ENCODE assay signal across 38 mouse cellular contexts in genomic region chr14:41069108-41069507, GRCm38 (mm10). TPM values are rescaled to one million over a fixed set of nuclear protein-coding genes. Genes with fewer than 3 reads are reported as not detected.
"Had no signal": no experiment of that assay in that cellular context is flagged by ENCODE, and none has a peak within 500 bp of the region (broad histone marks: within the 10 kb centered on the region; RNA-seq: fewer than 3 reads in every experiment).

TSS of gene Dydc2 (minus strand) at chr14:41069208.

- DNase-seq: heart, postnatal 10 days; heart, postnatal 14 days; heart, postnatal 36 days; heart, postnatal 4 days; kidney, adult 11 months; kidney, adult 18-20 months; kidney, adult 2 months; kidney, adult 8-10 months; kidney, adult 9 months; kidney, postnatal 10 days; kidney, postnatal 14 days; kidney, postnatal 25 days; kidney, postnatal 36 days; kidney, postnatal 4 days; layer of hippocampus, adult 9-11 months; layer of hippocampus, postnatal 36 days had no signal

- H3K27ac ChIP-seq: heart, embryonic 10.5 days; heart, embryonic 13.5 days; heart, embryonic 15.5 days; hindbrain, embryonic 10.5 days; hindbrain, embryonic 12.5 days; hindbrain, embryonic 13.5 days; hindbrain, embryonic 14.5 days; hindbrain, embryonic 15.5 days; hindbrain, postnatal 0 days; intestine, embryonic 15.5 days; kidney, embryonic 15.5 days; kidney, postnatal 0 days; layer of hippocampus, adult 2 months had no signal

- H3K4me3 ChIP-seq: heart, embryonic 10.5 days; heart, embryonic 12.5 days; heart, embryonic 13.5 days; heart, embryonic 15.5 days; hindbrain, embryonic 10.5 days; hindbrain, embryonic 12.5 days; hindbrain, embryonic 13.5 days; hindbrain, embryonic 15.5 days; intestine, embryonic 15.5 days; kidney, embryonic 15.5 days; layer of hippocampus, adult 2 months had no signal

- H3K27me3 ChIP-seq: heart, embryonic 12.5 days; heart, embryonic 15.5 days; hindbrain, embryonic 12.5 days; hindbrain, embryonic 13.5 days; hindbrain, embryonic 15.5 days; intestine, embryonic 15.5 days; kidney, embryonic 15.5 days had no signal

- H3K36me3 ChIP-seq: heart, embryonic 10.5 days; heart, embryonic 12.5 days; heart, embryonic 13.5 days; heart, embryonic 15.5 days; hindbrain, embryonic 10.5 days; hindbrain, embryonic 12.5 days; hindbrain, embryonic 13.5 days; hindbrain, embryonic 15.5 days; intestine, embryonic 15.5 days; kidney, embryonic 15.5 days had no signal

- H3K4me1 ChIP-seq: intestine, embryonic 15.5 days had no signal

RNA-seq across cellular contexts. Expression of gene Dydc2, which starts in this region (rescaled TPM):
- polyA plus RNA-seq: heart, embryonic 15.5 days; heart, postnatal 0 days; inflammation-experienced regulatory T-cells, adult 6 months; intestine, embryonic 14.5 days; intestine, embryonic 15.5 days; intestine, embryonic 16.5 days; intestine, postnatal 0 days; kidney, adult 2 months; kidney, embryonic 14.5 days; kidney, embryonic 15.5 days; kidney, embryonic 16.5 days; kidney, postnatal 0 days; large intestine, adult 2 months had no signal
